Mouse (Mus musculus): Measurements from ENCODE around the gene Gramd1b.

Gramd1b gene

DNA sequence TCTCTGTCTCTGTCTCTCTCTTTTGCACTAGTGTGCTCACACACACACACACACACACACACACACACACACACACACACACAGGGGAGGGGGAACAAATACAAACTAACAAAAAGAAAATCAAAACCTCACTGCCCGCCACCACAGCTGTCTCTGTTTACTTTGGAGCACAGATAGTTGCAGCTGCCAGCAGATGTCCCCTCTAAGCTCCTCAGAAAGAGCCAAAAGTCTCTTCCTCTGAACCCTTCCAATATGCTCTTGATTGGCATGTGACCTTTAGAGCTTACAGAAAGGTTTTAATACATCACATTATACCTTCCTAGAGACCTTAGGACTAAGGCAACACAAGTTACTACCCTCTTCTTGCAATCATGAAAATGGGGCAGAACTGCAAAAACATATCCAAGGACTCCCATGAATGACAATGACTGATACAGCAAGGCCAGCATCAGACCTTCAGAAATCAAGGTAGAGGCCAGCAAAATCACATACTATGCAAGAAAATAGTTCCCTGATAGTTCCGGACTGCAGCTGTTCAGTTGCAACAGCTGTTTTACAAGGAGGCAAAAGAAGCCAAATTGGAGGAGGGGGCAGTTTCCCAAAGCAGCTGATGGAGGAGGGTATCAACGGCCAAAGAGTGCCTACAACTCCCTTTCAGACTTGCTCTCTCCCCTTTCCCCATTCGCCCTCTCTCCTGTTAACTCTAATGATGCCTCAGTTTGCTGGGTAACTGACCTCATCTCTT, 72.5 kb downstream of the Gramd1b start:
- DNase-seq (ENCODE audit: low spot score), result no peak

DNA sequence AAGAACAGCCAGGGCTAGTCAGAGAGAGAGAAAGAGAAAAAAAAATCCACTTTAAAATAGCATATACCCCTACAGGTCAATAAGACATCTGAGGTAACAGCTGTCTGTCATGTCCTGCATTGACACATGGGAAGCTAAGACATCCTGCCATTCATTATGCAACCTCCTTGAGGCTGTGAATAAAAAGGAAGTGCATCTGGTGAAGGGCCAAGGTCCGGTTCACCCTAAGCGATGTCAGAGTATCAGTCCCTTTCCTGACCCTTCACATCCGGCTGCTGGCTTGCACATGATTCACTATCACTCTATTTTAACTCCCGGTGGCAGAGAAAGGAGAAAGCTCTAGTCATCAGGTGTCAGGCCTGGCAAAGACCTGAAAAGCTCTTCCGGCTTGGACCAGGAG, 73.7 kb downstream of the Gramd1b start:
- no peak for DNase-seq (ENCODE audit: low spot score)

DNA sequence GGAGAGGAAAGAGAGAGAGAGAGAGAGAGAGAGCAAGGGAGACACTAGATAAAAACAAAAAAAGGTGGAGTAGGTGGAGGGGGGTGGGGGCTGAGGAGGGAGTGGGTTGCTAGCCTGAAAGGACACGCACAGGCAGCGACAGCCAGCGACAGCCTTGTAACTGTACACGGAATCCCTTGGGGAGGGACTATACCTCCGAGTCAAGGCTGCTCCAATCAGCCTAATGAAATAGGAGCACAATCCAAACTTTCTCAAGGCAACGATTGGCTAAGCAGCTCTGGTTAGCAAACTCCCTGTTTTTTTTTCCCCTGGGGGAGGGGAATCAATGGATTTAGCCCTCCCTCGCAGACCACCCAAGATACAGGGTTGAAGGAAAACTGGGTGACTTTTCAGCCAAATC, 75.0 kb downstream of the Gramd1b start:
- no peak for DNase-seq (ENCODE audit: low spot score)

- peak; percentile 31 for DNase-seq (ENCODE audit: low spot score)
Observed at GRCm38 (mm10) chr9:40455336-40456185, 75.6 kb downstream of the Gramd1b start.

- no peak for DNase-seq (ENCODE audit: low spot score)
Observed at GRCm38 (mm10) chr9:40455020-40455335, 76.2 kb downstream of the Gramd1b start.

DNA sequence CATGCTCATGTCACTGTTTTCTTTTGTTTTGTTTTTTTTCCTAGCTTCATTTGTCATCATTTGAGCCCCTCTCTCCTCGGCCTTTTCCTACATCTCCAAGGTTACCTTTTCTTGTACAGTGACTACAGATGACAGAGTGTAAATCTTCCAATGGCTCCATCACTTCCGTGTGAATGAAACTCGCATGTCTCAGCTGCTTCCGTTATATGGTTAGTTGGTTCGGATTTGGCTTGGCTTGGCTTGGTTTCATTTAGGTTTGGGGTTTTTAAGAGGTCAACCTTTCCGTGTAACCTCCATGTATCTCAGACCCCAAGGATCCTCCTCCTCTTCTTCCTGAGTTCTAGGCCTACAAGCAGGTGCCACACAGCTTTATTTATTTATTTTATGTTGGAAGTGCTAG, 77.3 kb downstream of the Gramd1b start:
- DNase-seq (ENCODE audit: low spot score), result no peak

- DNase-seq (ENCODE audit: low spot score), result no peak
Observed at GRCm38 (mm10) chr9:40452208-40452607, 79.0 kb downstream of the Gramd1b start.

GRCm38 (mm10) chr9:40450776-40451175, 80.4 kb downstream of the Gramd1b start:
- DNase-seq (ENCODE audit: low spot score), result no peak

DNA sequence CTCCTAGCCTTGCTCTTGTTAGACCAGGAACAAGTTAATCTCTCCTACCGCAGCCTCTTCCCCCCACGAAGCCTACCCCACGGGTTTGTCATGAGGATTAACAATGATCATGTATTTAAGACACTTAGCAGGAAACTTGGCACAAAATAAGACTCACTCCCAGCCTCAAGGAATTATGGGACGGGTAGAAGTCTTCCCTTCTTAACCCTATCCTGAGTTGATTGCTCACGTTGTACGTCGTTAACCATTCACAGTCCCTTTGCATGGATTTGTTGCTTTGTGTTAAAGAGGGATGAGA, 80.8 kb downstream of the Gramd1b start:
- no peak for DNase-seq (ENCODE audit: low spot score)

- DNase-seq (ENCODE audit: low spot score), result no peak
Observed at GRCm38 (mm10) chr9:40449610-40450416, 81.4 kb downstream of the Gramd1b start.

DNA sequence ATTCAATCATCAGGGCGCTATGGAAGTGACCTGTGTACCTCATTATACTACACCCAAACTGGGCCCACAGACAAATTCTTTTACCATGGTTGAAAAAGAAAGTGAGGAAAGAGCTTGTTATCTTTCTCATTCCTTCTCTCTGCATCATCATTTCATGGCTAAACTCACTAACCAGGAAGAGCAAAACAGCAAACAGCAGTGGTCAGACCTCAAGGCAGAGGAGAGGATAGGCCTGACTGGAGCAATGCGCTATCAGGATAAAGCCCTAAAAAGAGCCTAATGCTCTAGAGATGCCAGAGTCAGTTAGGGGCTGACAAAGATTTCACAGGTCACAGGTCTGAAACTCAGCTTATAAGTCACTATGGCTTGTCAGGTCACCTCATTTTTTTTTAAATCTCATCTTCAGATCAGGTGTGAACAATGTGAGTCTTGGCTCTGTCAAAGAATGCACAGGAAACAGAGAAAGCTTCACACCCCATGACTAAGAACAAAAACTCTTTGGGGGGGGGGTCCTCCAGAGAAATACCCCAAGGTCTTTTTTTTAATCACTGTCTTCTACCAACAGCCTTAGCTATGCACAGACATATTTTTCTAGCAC, 82.4 kb downstream of the Gramd1b start:
- DNase-seq (ENCODE audit: low spot score), result no peak

DNA sequence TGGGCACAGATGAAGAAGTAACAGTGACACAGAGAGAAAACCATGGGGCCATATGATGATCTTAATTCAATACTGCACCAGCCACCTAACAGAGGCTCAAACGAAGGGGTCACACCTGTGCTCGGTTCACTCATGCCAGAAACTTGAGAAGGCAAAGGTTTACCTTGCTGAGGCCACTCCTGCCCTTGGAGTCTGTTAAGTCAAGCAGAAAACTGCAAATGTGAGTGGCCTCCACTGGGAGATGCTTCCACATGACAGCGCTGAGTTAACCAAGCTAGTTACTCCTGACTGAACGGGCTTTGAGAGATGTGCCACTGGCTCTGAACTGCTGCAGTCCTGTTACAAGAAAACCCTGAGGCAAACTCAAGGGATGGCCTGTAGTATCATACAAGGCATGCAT, 83.9 kb downstream of the Gramd1b start:
- no peak for DNase-seq (ENCODE audit: low spot score)

- no peak for DNase-seq (ENCODE audit: low spot score)
Observed at GRCm38 (mm10) chr9:40444961-40445360, 86.2 kb downstream of the Gramd1b start.

DNA sequence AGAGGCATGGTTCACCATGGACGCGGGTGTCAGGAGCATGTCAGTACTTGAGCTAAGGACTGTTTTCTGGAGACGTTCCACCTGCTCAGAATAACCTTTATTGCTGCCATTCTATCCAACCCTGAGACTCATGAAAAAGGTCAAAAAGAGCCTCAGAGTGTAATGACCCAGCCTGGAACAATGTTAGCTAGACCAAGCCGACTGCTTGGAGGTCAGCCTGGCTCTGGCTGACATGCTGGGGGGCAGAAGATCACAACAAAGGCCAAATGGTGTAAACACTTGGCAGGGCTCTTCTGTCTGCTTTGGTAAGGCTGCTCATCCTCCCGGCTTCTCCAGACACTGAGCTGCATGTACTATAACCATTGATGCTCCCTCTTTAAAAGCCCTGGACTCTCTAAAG, 88.4 kb downstream of the Gramd1b start:
- no peak for DNase-seq (ENCODE audit: low spot score)

DNA sequence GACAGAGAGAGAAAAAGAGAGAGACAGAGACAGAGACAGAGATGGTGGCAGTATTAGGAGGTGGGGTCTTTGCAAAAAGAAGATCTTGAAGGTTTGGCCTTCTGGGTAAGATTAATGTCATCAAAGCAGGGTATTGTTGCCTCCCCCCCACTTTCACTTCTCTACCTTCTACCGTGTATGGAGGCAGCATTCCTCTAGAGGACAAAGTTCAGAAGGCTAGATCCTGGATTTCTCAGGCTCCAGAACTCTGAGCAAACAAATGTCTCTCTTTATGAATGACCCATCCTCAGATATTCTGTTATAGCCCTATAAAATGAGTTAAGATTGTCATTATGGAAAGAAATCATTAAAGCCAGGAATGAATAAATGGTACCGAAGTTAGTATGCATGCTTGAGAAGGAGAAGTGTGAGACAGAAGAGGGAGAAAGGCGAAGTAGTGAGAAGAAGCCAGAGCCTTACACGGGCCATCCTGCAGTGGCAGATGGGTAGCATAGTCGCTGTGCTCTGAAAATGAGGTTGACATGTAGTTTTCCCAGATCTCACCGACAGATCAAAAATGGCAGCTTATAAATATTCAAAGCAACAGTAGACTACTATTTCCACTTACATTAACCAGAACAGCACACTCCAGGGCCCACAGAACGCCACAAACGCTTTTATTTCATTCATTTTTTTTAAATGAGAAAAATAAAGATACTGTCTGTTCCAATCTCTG, 91.1 kb downstream of the Gramd1b start:
- no peak for DNase-seq (ENCODE audit: low spot score)

DNA sequence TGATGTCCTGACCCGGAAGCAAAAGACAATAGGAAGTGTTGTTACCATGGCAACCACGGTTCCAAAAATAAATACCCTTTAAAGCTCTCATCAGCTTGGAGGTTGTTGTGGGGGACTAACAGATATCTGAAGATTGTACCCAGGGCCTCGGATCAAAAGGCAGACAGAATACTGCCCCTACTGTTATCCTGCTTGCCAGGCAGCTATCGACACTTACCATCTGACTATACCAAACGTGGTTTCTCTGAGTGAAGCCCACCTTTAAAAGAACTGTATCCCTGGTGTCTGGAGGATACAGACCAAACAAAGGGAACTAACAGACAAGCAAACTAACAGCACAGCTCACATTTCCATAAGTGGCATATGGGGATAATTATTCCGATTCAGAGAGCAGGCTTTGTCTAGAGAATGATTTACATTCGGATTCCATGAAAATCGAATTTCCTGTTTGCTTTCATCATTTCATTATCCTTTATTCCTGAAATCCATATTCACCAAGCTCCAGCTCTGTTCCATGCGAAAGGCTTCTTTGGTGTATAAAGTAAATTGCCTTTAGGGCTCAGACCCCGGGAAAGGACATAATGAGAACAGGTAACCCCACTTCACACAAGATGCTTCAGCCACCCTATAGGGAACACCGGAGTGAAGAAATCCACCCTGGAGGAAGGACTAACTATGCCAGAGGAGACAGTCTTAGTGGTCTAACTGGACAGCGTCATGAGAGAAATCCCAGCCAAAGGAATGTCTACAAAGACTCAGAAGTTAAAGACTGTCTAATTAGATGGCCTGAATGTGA, 92.3 kb downstream of the Gramd1b start:
- DNase-seq (ENCODE audit: low spot score), result no peak

- no peak for DNase-seq (ENCODE audit: low spot score)
Observed at GRCm38 (mm10) chr9:40437891-40438290, 93.3 kb downstream of the Gramd1b start.

DNA sequence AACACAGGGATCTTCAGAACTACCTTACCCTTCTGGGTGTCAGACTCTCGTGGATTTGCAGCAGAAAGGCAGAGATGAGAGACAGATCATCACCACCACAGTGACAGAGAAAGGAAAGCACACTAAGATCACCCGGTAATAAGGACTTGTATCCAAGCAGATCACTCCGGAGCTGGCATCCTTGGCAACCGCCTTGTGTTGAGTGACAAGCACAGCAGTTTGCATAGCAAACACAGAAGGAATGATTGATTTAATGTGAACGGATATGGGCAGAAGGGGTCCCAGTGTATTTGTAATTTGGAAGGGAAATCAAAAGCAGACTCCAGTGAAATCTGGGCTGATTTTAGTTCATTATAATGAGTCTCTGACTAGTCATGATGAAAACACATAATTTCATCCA, 97.9 kb downstream of the Gramd1b start:
- no peak for DNase-seq (ENCODE audit: low spot score)

DNA sequence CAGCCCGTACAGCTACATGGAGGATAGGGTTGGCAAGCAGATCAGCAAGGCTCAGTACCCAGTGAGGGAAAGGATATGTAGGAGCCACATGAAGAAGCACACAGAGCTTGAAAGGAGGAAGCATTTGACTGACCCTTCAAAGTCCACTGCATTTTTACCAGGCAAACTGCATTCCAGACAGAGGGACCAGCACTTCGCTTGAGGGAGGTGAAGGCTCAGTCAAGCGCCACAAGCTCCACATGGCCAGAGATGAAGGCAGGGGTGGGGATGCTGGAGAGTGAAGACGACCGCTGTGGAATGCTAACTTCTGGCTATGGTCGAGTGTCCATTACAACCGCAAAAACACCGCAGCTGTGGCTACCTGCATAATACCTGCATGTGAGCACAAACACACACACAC, 100.2 kb downstream of the Gramd1b start:
- no peak for DNase-seq (ENCODE audit: low spot score)

DNA sequence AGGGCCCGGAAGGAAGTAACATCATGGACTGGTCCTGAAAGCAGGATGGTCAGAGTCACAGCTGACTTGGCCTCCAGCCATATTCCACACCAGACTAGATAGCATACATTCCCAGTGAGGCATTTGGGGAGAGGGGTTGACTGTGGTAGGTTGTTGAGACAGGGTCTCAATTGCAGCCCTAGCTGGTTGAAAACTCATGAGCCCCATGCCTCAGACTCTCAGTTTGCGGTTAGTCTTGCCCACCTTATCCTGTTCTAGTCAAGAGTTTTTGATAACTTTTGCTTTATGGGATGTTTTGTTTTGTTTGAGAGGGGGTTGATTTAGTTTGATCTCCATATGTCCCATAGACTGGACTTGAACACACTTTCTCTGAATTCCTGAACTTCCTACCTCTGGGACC, 103.5 kb downstream of the Gramd1b start:
- DNase-seq (ENCODE audit: low spot score), result no peak
